Mouse (Mus musculus) forebrain, embryonic 11.5 days (tissue): ENCODE data around the gene Ubald2. TPM values are rescaled to one million over a fixed set of nuclear protein-coding genes. Genes with fewer than 3 reads are reported as not detected.

ENCODE experiments used
- ATAC-seq: fragments of 200-750 bp; cut with Nextera tagmentation; replicated peaks from 2 replicates; pipeline ENCODE4 v1.8.0; 2017; ENCODE audit warnings: moderate TSS enrichment; ENCODE audit not compliant: low FRiP score
- DNase-seq: peaks from one replicate; pipeline ENCODE4 v3.0.0-alpha.2; 2017; ENCODE audit warnings: low spot score
- H3K27ac ChIP-seq: fragments of 300-500 bp; sonication (generic); 2 replicates; pipeline ENCODE4 v1.5.1; 2014; ENCODE audit warnings: low read depth, low read length
- H3K27me3 ChIP-seq: fragments of 300-500 bp; sonication (generic); 2 replicates; pipeline ENCODE4 v1.6.1; 2014; ENCODE audit warnings: mild to moderate bottlenecking, low read length, mixed read lengths; ENCODE audit not compliant: control insufficient read depth, insufficient read depth
- H3K36me3 ChIP-seq: fragments of 300-500 bp; sonication (generic); 2 replicates; pipeline ENCODE4 v1.6.1; 2014; ENCODE audit warnings: mild to moderate bottlenecking, low read length, moderate library complexity, mixed read lengths; ENCODE audit not compliant: control insufficient read depth, insufficient read depth
- H3K4me1 ChIP-seq: fragments of 300-500 bp; sonication (generic); replicated peaks from 2 replicates; pipeline ENCODE4 v1.6.1; 2014; ENCODE audit warnings: low read length, mixed read lengths; ENCODE audit not compliant: control insufficient read depth, insufficient read depth
- H3K4me2 ChIP-seq: fragments of 300-500 bp; sonication (generic); 2 replicates; pipeline ENCODE4 v1.6.1; 2014; ENCODE audit warnings: low read depth, mild to moderate bottlenecking, low read length, moderate library complexity, mixed read lengths; ENCODE audit not compliant: severe bottlenecking
- H3K4me3 ChIP-seq: fragments of 300-500 bp; sonication (generic); 2 replicates; pipeline ENCODE4 v1.5.1; 2014; ENCODE audit warnings: low read depth, low read length
- H3K9ac ChIP-seq: fragments of 300-500 bp; sonication (generic); 2 replicates; pipeline ENCODE4 v1.6.1; 2014; ENCODE audit warnings: low read length
- H3K9me3 ChIP-seq: fragments of 300-500 bp; sonication (generic); 2 replicates; pipeline ENCODE4 v1.6.1; 2016; ENCODE audit warnings: low read length, mixed read lengths; ENCODE audit not compliant: control insufficient read depth
- WGBS: fragments of 180-500 bp; shearing (Covaris S2); extraction: QIAGEN DNeasy Blood & Tissue Kit; methylation state at CpG from one replicate; pipeline ENCODE4 v1.1.7; 2014; 5-methylcytosine and 5-hydroxymethylcytosine counted together
- polyA plus RNA-seq: library from polyadenylated mRNA; unstranded; fragments of >200 nt; fragmentation: Nextera tagmentation; extraction: Ambion mirVana; gene quantifications from 2 replicates; pipeline ENCODE4 v1.2.1, GENCODE M21; 2014

Ubald2 gene
- polyA plus RNA-seq, 1 experiment from 2014 or later = 80.2 TPM

DNA sequence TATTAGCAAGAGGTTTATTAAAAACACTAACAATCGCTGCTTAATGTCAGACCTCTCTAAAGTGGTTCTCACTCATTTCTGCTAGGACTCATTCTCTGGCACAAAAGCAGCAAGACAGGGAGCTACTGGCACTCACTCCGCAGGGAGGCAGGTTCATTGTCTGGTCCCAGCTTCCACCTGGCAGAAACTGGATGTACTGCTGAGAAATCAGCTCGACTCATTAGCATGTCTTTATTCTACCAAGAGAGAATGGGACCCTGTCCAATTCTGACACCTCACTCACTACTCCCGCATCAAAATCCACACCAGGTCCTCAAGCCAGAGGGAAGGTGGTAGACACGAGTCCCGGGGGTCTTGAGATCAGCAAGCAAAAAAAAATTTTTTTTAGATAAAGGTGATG is 22.3 kb upstream of the Ubald2 start:
- no peak overlapping the region for H3K27ac ChIP-seq
- DNase-seq (peak; percentile 49), ATAC-seq (no peak)
- H3K4me1 ChIP-seq = peaks cover 8% of the 10 kb centered on the region; the same call in 1 of the 2 replicates
- H3K36me3 ChIP-seq = no peaks in the 10 kb centered on the region
- H3K9ac ChIP-seq = peak overlapping the region; percentile 95
- H3K27me3 ChIP-seq = 0 out of 2 replicates have a peak, but pooled peaks cover 2% of the 10 kb centered on the region
- 12% methylated on average over 6 of the region's 6 CpGs for WGBS
- peak overlapping the region; percentile 76 for H3K4me3 ChIP-seq
- H3K4me2 ChIP-seq = peak overlapping the region; percentile 97
- H3K9me3 ChIP-seq = no peaks in the 10 kb centered on the region

GRCm38 (mm10) chr11:116412028-116412827 is 21.7 kb upstream of the Ubald2 start:
- under 1% methylated on average over 61 of the region's 76 CpGs for WGBS
- peak; percentile 55 for ATAC-seq
- H3K27me3 ChIP-seq = 0 out of 2 replicates have a peak, but pooled peaks cover 2% of the 10 kb centered on the region
- DNase-seq = peak; percentile 68
- peak overlapping the region; percentile 97 for H3K4me2 ChIP-seq
- peaks cover 8% of the 10 kb centered on the region; the same call in 1 of the 2 replicates for H3K4me1 ChIP-seq
- no peaks in the 10 kb centered on the region for H3K9me3 ChIP-seq
- H3K36me3 ChIP-seq = no peaks in the 10 kb centered on the region
- H3K27ac ChIP-seq = peak overlapping the region; percentile 37; the same call in 1 of the 2 replicates
- peak overlapping the region; percentile 76 for H3K4me3 ChIP-seq
- peak overlapping the region; percentile 95 for H3K9ac ChIP-seq

DNA sequence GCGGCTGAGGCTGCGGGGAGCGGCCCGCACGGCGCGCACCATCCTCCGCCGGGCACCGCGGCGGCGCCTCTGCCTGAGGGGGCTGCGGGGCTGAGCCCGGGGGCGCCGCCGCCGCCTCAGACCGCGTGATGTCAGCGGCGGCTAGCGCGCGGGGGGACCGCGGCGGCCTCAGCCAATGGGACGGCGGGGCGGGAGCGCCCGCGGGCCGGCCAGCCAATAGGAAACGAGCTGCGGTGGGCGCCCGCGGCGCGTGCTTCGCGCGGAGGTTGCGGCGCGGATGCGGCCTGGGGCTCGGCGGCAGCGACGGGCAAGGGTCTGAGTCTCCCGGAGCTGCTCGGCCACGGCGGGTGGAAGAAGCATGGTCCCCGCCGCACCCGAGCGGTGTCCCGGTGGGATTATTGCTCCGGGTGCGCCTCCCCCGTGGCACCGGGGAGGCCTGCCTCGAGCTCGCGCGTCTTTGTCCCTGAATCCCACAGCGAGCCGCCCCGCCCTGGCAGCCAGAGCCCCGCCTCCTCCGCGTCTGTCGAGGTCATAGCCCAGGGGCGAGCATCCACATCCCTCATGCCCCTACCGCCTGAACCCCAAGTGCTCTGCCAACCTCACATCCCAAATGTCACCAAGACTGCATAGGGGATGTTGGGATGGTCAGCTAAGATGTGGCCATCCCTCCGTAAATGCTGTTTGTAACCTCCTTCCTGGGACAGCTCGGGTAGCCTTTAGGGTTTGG is 20.8 kb upstream of the Ubald2 start, which contains the start of gene Rnf157:
Rnf157 (minus strand) TSS at position 129 of the 727 bp plus-strand sequence.
- H3K9ac ChIP-seq = peak within 1 kb of the TSS; percentile 95
- peak within 1 kb of the TSS; percentile 76 for H3K4me3 ChIP-seq
- peaks cover 8% of the 10 kb centered on the region; the same call in 1 of the 2 replicates for H3K4me1 ChIP-seq
- ATAC-seq (peak; percentile 94), DNase-seq (peak; percentile 93)
- 2% methylated on average over 80 of the region's 82 CpGs for WGBS
- 0 out of 2 replicates have a peak, but pooled peaks cover 2% of the 10 kb centered on the region for H3K27me3 ChIP-seq
- no peaks in the 10 kb centered on the region for H3K36me3 ChIP-seq
- H3K9me3 ChIP-seq = no peaks in the 10 kb centered on the region
- peak within 1 kb of the TSS; percentile 37; the same call in 1 of the 2 replicates for H3K27ac ChIP-seq
- H3K4me2 ChIP-seq = peak within 1 kb of the TSS; percentile 97

- H3K4me1 ChIP-seq = peaks cover 8% of the 10 kb centered on the region; the same call in 1 of the 2 replicates
- peak; percentile 33; the same call in 1 of the 2 replicates for ATAC-seq
- no peak for DNase-seq
- H3K27ac ChIP-seq = no peak overlapping the region
- H3K27me3 ChIP-seq = 0 out of 2 replicates have a peak, but pooled peaks cover 2% of the 10 kb centered on the region
- H3K4me2 ChIP-seq = peak overlapping the region; percentile 97
- peak overlapping the region; percentile 95; the same call in 1 of the 2 replicates for H3K9ac ChIP-seq
- H3K4me3 ChIP-seq = peak overlapping the region; percentile 76; the same call in 1 of the 2 replicates
- H3K36me3 ChIP-seq = no peaks in the 10 kb centered on the region
- WGBS = 92% methylated on average over 4 of the region's 4 CpGs
- no peaks in the 10 kb centered on the region for H3K9me3 ChIP-seq
These were observed 20.3 kb upstream of the Ubald2 start for GRCm38 (mm10) chr11:116413631-116414022.

GRCm38 (mm10) chr11:116416196-116416943 is 17.5 kb upstream of the Ubald2 start:
- H3K4me2 ChIP-seq = no peak overlapping the region
- no peak overlapping the region for H3K4me3 ChIP-seq
- H3K4me1 ChIP-seq = peaks cover 8% of the 10 kb centered on the region; the same call in 1 of the 2 replicates
- no peak for DNase-seq
- H3K27ac ChIP-seq = no peak overlapping the region
- no peak overlapping the region for H3K9ac ChIP-seq
- ATAC-seq = no peak
- no peaks in the 10 kb centered on the region for H3K9me3 ChIP-seq
- H3K36me3 ChIP-seq = no peaks in the 10 kb centered on the region
- H3K27me3 ChIP-seq = 0 out of 2 replicates have a peak, but pooled peaks cover 2% of the 10 kb centered on the region
- WGBS = 75% methylated on average over 6 of the region's 6 CpGs

DNA sequence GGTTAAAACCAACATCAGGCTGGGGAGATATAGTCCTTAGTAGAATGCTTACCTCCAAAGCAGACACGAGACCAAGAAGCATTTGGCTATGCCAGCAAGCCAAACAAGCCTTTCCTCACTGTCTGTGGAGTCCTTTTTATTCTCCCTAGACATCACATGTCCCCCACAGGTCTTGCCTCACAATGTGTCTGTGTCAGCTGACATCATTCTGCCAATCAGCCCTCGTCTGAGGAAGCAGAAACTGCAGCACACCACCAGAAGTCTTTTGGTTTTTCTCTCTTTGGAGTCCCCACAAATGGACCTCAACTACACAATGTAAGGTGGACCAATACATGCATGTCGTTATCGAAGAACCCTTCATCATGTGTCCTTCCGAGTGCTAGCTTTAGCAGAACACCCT is 16.8 kb upstream of the Ubald2 start:
- H3K4me2 ChIP-seq = no peak overlapping the region
- no peak overlapping the region for H3K9ac ChIP-seq
- H3K36me3 ChIP-seq = no peaks in the 10 kb centered on the region
- no peaks in the 10 kb centered on the region for H3K9me3 ChIP-seq
- H3K4me1 ChIP-seq = peaks cover 2% of the 10 kb centered on the region; the same call in 1 of the 2 replicates
- DNase-seq (no peak), ATAC-seq (no peak)
- no peaks in the 10 kb centered on the region for H3K27me3 ChIP-seq
- WGBS = 87% methylated on average over 5 of the region's 5 CpGs
- no peak overlapping the region for H3K27ac ChIP-seq
- H3K4me3 ChIP-seq = no peak overlapping the region

DNA sequence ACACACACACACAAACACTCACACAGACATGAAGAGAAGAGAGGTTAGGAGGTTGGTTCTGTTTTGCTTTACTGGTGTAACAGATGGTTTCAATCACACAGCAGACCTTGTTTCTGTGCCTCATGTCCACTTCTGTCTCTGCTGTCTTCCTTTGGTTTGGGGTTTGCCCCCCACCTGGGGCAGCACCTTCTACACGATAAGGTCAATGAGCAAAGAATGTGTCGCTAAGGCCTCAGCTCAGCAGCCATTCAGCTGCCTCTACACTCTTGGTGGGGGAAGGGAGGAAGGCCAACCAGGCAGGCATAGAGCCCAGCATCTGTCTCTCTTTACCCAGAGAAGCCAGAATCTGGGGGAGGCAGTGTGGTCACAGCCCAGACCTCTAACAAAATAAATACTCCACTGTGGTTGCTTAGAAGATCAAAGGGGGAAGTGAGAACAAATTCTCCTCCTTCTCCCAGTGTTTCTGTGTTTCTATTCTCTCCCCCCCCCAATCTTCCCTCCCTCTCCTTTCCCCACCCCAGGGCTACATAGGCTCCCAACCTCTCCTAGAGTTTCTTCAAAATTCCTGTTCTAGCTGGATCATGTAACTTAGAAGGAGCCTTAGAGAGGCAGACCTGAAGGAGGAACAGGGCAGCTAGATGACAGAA is 15.6 kb upstream of the Ubald2 start:
- no peak overlapping the region for H3K4me2 ChIP-seq
- H3K4me1 ChIP-seq = no peaks in the 10 kb centered on the region; the same call in 1 of the 2 replicates
- no peaks in the 10 kb centered on the region for H3K36me3 ChIP-seq
- no peak overlapping the region for H3K9ac ChIP-seq
- no peak for DNase-seq
- H3K27ac ChIP-seq = no peak overlapping the region
- 29% methylated on average over 2 of the region's 2 CpGs for WGBS
- no peaks in the 10 kb centered on the region for H3K27me3 ChIP-seq
- no peak for ATAC-seq
- no peaks in the 10 kb centered on the region for H3K9me3 ChIP-seq
- H3K4me3 ChIP-seq = no peak overlapping the region
